Mouse (Mus musculus): ENCODE measurements at regions not wholly inside any gene's neighbourhood (a gene's known extent, or its start where the extent isn't known, plus 50 kb on each side); places are given as distances from the start of the nearest gene placed in this dataset.

DNA sequence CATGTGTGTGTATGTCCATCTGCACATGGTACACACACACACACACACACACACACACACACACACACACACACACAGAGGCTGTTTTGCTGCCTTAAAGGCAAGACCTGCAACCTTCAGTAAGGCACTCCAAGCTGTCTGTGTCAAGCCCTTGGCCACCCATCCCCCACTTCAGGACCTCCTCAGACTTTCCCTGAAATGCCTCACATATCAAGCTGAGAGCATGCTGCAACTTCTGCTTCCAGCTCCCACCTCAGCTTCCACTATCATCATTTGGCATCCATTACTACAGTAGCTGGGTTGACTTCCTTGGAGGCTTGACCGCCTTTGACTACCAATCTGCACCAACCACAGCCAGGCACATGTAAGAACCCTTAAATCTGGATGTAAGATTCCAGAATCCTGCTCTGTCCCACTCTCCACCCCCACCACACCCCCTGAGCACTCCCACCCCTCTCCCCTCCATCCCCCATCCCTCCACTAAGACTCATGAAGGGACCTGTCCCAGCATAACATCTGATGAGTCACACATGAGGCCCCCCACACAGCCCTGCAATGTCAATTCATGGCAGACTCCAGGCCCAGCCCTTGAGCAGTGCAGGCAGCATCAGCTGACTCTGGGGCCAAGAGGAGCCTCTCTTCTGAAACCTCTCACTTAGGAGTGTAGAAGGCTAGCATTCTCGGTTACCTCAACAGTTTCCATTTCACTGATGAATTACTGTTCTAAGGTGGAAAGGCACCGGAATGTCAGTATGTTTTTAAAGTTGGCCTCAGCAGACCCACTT lies 196.8 kb upstream of the Dio3 start:
- in situ Hi-C loops (cut with MboI; ENCODE audit: low pct_ligation_motif_present, low pct_unique_long_range_greater_than_20kb, low sequenced_read_pairs): no loop called here
- Histone ChIP-seq H3K27me3 (replicated peaks) (no peaks in the 10 kb centered on the region), H3K9me3 (replicated peaks; ENCODE audit: low read length) (peaks cover 88% of the 10 kb centered on the region), H3K36me3 (replicated peaks in 1 of 2; ENCODE audit: control insufficient read depth in 1 of 2, insufficient read depth in 1 of 2, low read length in 1 of 2) (no peaks in the 10 kb centered on the region), H3K4me1 (ENCODE audit: control insufficient read depth in 1 of 2, insufficient read depth in 2 of 2) (no peaks in the 10 kb centered on the region), H3K4me3 (replicated peaks in 1 of 3; ENCODE audit: low read depth in 2 of 3, low read length in 2 of 3, poor library complexity in 1 of 3) (no peak overlapping the region), H3K9ac (ENCODE audit: insufficient read depth, low read depth) (no peak overlapping the region), H3K27ac (ENCODE audit: insufficient read depth, low read depth) (no peak overlapping the region), H3K4me2 (ENCODE audit: insufficient read depth, low read depth, poor library complexity, severe bottlenecking) (no peak overlapping the region), H3K79me2 (replicated peaks; ENCODE audit: control insufficient read depth, extremely low read depth, insufficient read depth, poor library complexity, severe bottlenecking) (no peaks in the 10 kb centered on the region)
- DNase-seq (ENCODE audit: extremely low read depth): no peak
- dilution Hi-C loops (cut with MboI; ENCODE audit: extremely low pct_ligation_motif_present, extremely low pct_unique_long_range_greater_than_20kb, low sequenced_read_pairs): no loop called here
- TF ChIP-seq MAFK (IDR thresholded peaks at IDR 0.05; ENCODE audit: insufficient replicate concordance, low read length) (no peak), GABPA (IDR thresholded peaks at IDR 0.05; ENCODE audit: insufficient replicate concordance, low read depth, low read length) (no peak)

DNA sequence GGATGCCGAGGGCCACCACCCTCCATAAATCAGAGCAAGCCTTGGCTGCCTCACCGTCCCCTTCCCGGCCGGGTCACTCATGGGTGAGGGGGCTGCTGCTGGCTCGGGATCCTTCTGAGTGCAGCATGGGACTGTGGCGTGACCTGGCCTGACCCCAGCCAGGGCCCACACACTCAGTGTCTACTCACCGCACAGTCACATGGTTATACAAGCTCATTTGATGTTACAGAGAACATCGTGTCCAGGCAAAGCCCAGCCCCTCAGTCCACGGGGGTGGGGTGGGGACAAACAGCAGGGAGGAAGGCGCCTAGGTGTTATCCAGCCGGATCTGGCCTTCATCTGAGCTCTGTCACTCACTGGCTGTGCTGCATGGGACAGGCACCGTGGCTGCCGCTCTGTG lies 195.9 kb upstream of the Dio3 start:
- no peak for TF ChIP-seq EP300 (IDR thresholded peaks at IDR 0.05; ENCODE audit: low read length)
- no peak for TF ChIP-seq CHD1 (IDR thresholded peaks at IDR 0.05; ENCODE audit: low read depth, low read length)
- TF ChIP-seq ELF1 (IDR thresholded peaks at IDR 0.05; ENCODE audit: low read depth, low read length): no peak
- TF ChIP-seq TBP (conservative IDR thresholded peaks at IDR 0.05; ENCODE audit: low read depth, low read length): no peak
- TF ChIP-seq USF1 (IDR thresholded peaks at IDR 0.05; ENCODE audit: low read depth, low read length): no peak
- TF ChIP-seq RCOR1 (conservative IDR thresholded peaks at IDR 0.05; ENCODE audit: low read depth, low read length): no peak
- TF ChIP-seq ZC3H11A (IDR thresholded peaks at IDR 0.05; ENCODE audit: low read depth, low read length): no peak
- TF ChIP-seq MAX (IDR thresholded peaks at IDR 0.05; ENCODE audit: low read length): no peak
- no peak for TF ChIP-seq HCFC1 (IDR thresholded peaks at IDR 0.05; ENCODE audit: low read depth, low read length)
- no peak for TF ChIP-seq ZMIZ1 (IDR thresholded peaks at IDR 0.05; ENCODE audit: low read depth, low read length)
- no peak for TF ChIP-seq MXI1 (IDR thresholded peaks at IDR 0.05; ENCODE audit: low read depth, low read length)
- no peak for TF ChIP-seq GABPA (IDR thresholded peaks at IDR 0.05; ENCODE audit: insufficient replicate concordance, low read depth, low read length)
- TF ChIP-seq MAZ (IDR thresholded peaks at IDR 0.05; ENCODE audit: low read depth, low read length): no peak
- H3K9me3 ChIP-seq (replicated peaks; ENCODE audit: low read length): peaks cover 85% of the 10 kb centered on the region
- H3K4me2 ChIP-seq (ENCODE audit: insufficient read depth, low read depth, poor library complexity, severe bottlenecking): no peak overlapping the region
- H3K9ac ChIP-seq (ENCODE audit: insufficient read depth, low read depth): no peak overlapping the region
- peak overlapping the region in 1 of 3 experiments; percentile 6 for H3K4me3 ChIP-seq (replicated peaks in 1 of 3; ENCODE audit: low read depth in 2 of 3, low read length in 2 of 3, poor library complexity in 1 of 3)
- no peaks in the 10 kb centered on the region for H3K4me1 ChIP-seq (ENCODE audit: control insufficient read depth in 1 of 2, insufficient read depth in 2 of 2)
- H3K27me3 ChIP-seq (replicated peaks): no peaks in the 10 kb centered on the region
- no peak overlapping the region for H3K27ac ChIP-seq (ENCODE audit: insufficient read depth, low read depth)
- no peaks in the 10 kb centered on the region for H3K36me3 ChIP-seq (replicated peaks in 1 of 2; ENCODE audit: control insufficient read depth in 1 of 2, insufficient read depth in 1 of 2, low read length in 1 of 2)
- in situ Hi-C loops (cut with MboI; ENCODE audit: low pct_ligation_motif_present, low pct_unique_long_range_greater_than_20kb, low sequenced_read_pairs): no loop called here
- H3K79me2 ChIP-seq (replicated peaks; ENCODE audit: control insufficient read depth, extremely low read depth, insufficient read depth, poor library complexity, severe bottlenecking): no peaks in the 10 kb centered on the region
- DNase-seq (ENCODE audit: extremely low read depth): no peak
- dilution Hi-C loops (cut with MboI; ENCODE audit: extremely low pct_ligation_motif_present, extremely low pct_unique_long_range_greater_than_20kb, low sequenced_read_pairs): no loop called here

Measured in CH12.LX (cell line).